Mouse (Mus musculus): ENCODE data around the gene Rheb. TPM values are rescaled to one million over a fixed set of nuclear protein-coding genes. Genes with fewer than 3 reads are reported as not detected.
A peak's percentile ranks its signal among the peaks of the same experiment; 100 is the strongest.
"Not testable (repeated sequence)": the region's sequence is repeated elsewhere in the genome, so short reads cannot be mapped to it uniquely, and the experiment has no call there.

Rheb gene
- total RNA-seq, 1 experiment from 2014 or later: 87.8 TPM

GRCm38 (mm10) chr5:24805222-24805621 is 37.2 kb downstream of the Rheb start:
- no peak for ATAC-seq (replicated peaks; ENCODE audit: insufficient number of reproducible peaks, low FRiP score, low TSS enrichment, poor library complexity, severe bottlenecking)

- no peak for ATAC-seq (replicated peaks; ENCODE audit: insufficient number of reproducible peaks, low FRiP score, low TSS enrichment, poor library complexity, severe bottlenecking)
Measured at GRCm38 (mm10) chr5:24804661-24805060, 37.8 kb downstream of the Rheb start.

- no peak for ATAC-seq (replicated peaks; ENCODE audit: insufficient number of reproducible peaks, low FRiP score, low TSS enrichment, poor library complexity, severe bottlenecking)
Measured at GRCm38 (mm10) chr5:24801841-24802624, 40.4 kb downstream of the Rheb start.

- ATAC-seq (replicated peaks; ENCODE audit: insufficient number of reproducible peaks, low FRiP score, low TSS enrichment, poor library complexity, severe bottlenecking): no peak
Measured at GRCm38 (mm10) chr5:24800416-24800815, 42.0 kb downstream of the Rheb start.

- no peak for ATAC-seq (replicated peaks; ENCODE audit: insufficient number of reproducible peaks, low FRiP score, low TSS enrichment, poor library complexity, severe bottlenecking)
Measured at GRCm38 (mm10) chr5:24798639-24799038, 43.8 kb downstream of the Rheb start.

- ATAC-seq (replicated peaks; ENCODE audit: insufficient number of reproducible peaks, low FRiP score, low TSS enrichment, poor library complexity, severe bottlenecking): no peak
Measured at GRCm38 (mm10) chr5:24797858-24798257, 44.6 kb downstream of the Rheb start.

- ATAC-seq (replicated peaks; ENCODE audit: insufficient number of reproducible peaks, low FRiP score, low TSS enrichment, poor library complexity, severe bottlenecking): 0 out of 2 replicates have a peak, but pooled peaks have one; percentile 17
Measured at GRCm38 (mm10) chr5:24792961-24793360, 49.5 kb downstream of the Rheb start.

GRCm38 (mm10) chr5:24782957-24783356 is 59.5 kb downstream of the Rheb start:
- ATAC-seq (replicated peaks; ENCODE audit: insufficient number of reproducible peaks, low FRiP score, low TSS enrichment, poor library complexity, severe bottlenecking): no peak

GRCm38 (mm10) chr5:24781048-24781447 is 61.4 kb downstream of the Rheb start:
- ATAC-seq (replicated peaks; ENCODE audit: insufficient number of reproducible peaks, low FRiP score, low TSS enrichment, poor library complexity, severe bottlenecking): peak; percentile 68

- peak; percentile 63; the same call in 1 of the 2 replicates for ATAC-seq (replicated peaks; ENCODE audit: insufficient number of reproducible peaks, low FRiP score, low TSS enrichment, poor library complexity, severe bottlenecking)
Measured at GRCm38 (mm10) chr5:24779881-24780512, 62.4 kb downstream of the Rheb start.

GRCm38 (mm10) chr5:24779321-24779720 is 63.1 kb downstream of the Rheb start:
- no peak for ATAC-seq (replicated peaks; ENCODE audit: insufficient number of reproducible peaks, low FRiP score, low TSS enrichment, poor library complexity, severe bottlenecking)

GRCm38 (mm10) chr5:24778843-24779140 is 63.6 kb downstream of the Rheb start:
- no peak for ATAC-seq (replicated peaks; ENCODE audit: insufficient number of reproducible peaks, low FRiP score, low TSS enrichment, poor library complexity, severe bottlenecking)

GRCm38 (mm10) chr5:24778082-24778842 is 64.2 kb downstream of the Rheb start:
- no peak for ATAC-seq (replicated peaks; ENCODE audit: insufficient number of reproducible peaks, low FRiP score, low TSS enrichment, poor library complexity, severe bottlenecking)

- no peak for ATAC-seq (replicated peaks; ENCODE audit: insufficient number of reproducible peaks, low FRiP score, low TSS enrichment, poor library complexity, severe bottlenecking)
Measured at GRCm38 (mm10) chr5:24776681-24777080, 65.7 kb downstream of the Rheb start.

GRCm38 (mm10) chr5:24774549-24774948 is 67.9 kb downstream of the Rheb start:
- ATAC-seq (replicated peaks; ENCODE audit: insufficient number of reproducible peaks, low FRiP score, low TSS enrichment, poor library complexity, severe bottlenecking): not testable (repeated sequence)

GRCm38 (mm10) chr5:24757816-24758215 is 84.6 kb downstream of the Rheb start, which contains the start of gene Crygn:
Gene Crygn (minus strand): TSS chr5:24758008.
- no peak for ATAC-seq (replicated peaks; ENCODE audit: insufficient number of reproducible peaks, low FRiP score, low TSS enrichment, poor library complexity, severe bottlenecking)

GRCm38 (mm10) chr5:24756931-24757330 is 85.5 kb downstream of the Rheb start:
- no peak for ATAC-seq (replicated peaks; ENCODE audit: insufficient number of reproducible peaks, low FRiP score, low TSS enrichment, poor library complexity, severe bottlenecking)

Data from monocyte, adult 5-6 weeks (primary cell).